Mouse (Mus musculus) liver, embryonic 14.5 days (tissue): ENCODE results near the gene Arnt. TPM values are rescaled to one million over a fixed set of nuclear protein-coding genes. Genes with fewer than 3 reads are reported as not detected.
A peak's percentile ranks its signal among the peaks of the same experiment; 100 is the strongest.

Source experiments
- ATAC-seq: fragments of 200-750 bp; cut with Nextera tagmentation; 2 replicates; pipeline ENCODE4 v1.8.0; 2017; ENCODE audit warnings: moderate number of reproducible peaks, mild to moderate bottlenecking, moderate library complexity; ENCODE audit not compliant: insufficient read depth
- DNase-seq, 3 experiments: peaks; one replicate each; pipeline ENCODE4 v3.0.0-alpha.2; 2012 to 2013; ENCODE audit warnings: low read depth in 3 of 3, low spot score in 3 of 3
- H3K27ac ChIP-seq: fragments of 300-500 bp; sonication (generic); 2 replicates; pipeline ENCODE4 v1.5.1; 2014; ENCODE audit warnings: moderate library complexity, mild to moderate bottlenecking, control low read depth, inconsistent platforms
- H3K27me3 ChIP-seq: fragments of 300-500 bp; sonication (generic); 2 replicates; pipeline ENCODE4 v1.6.1; 2014; ENCODE audit warnings: mild to moderate bottlenecking, low read length, moderate library complexity; ENCODE audit not compliant: control insufficient read depth, insufficient read depth
- H3K36me3 ChIP-seq: fragments of 300-500 bp; sonication (generic); replicated peaks from 2 replicates; pipeline ENCODE4 v1.6.1; 2014; ENCODE audit warnings: low read depth; ENCODE audit not compliant: control insufficient read depth, insufficient read depth
- H3K4me1 ChIP-seq, 2 experiments: fragments of 200-500 bp in 1 of 2; fragments of 300-500 bp in 1 of 2; sonication (generic) in 1 of 2; replicated peaks; 2 replicates each; pipeline ENCODE4 v1.6.1; 2012 to 2014; ENCODE audit warnings: antibody characterized with exemption in 1 of 2, inconsistent platforms in 1 of 2, low read length in 1 of 2; ENCODE audit not compliant: control insufficient read depth in 2 of 2, insufficient read depth in 2 of 2
- H3K4me2 ChIP-seq: fragments of 300-500 bp; sonication (generic); 2 replicates; pipeline ENCODE4 v1.6.1; 2014; ENCODE audit warnings: low read depth, mild to moderate bottlenecking, control low read depth, moderate library complexity
- H3K4me3 ChIP-seq, 2 experiments: fragments of 200-500 bp in 1 of 2; fragments of 300-500 bp in 1 of 2; sonication (generic) in 1 of 2; 2 replicates each; pipeline ENCODE4 v1.5.1; 2012 to 2014; ENCODE audit warnings: low read depth in 2 of 2, low read length in 2 of 2, mild to moderate bottlenecking in 2 of 2, control low read depth in 1 of 2, inconsistent platforms in 1 of 2, moderate library complexity in 1 of 2; ENCODE audit not compliant: insufficient read depth in 1 of 2
- H3K9ac ChIP-seq: fragments of 300-500 bp; sonication (generic); replicated peaks from 2 replicates; pipeline ENCODE4 v1.6.1; 2014; ENCODE audit warnings: mild to moderate bottlenecking, control low read depth, moderate library complexity
- H3K9me3 ChIP-seq: fragments of 300-500 bp; sonication (generic); 2 replicates; pipeline ENCODE4 v1.6.1; 2016; ENCODE audit warnings: low read length, mixed read lengths; ENCODE audit not compliant: control insufficient read depth
- CTCF ChIP-seq: IDR thresholded peaks from 2 replicates; pipeline ENCODE4 v1.5.1; 2016; ENCODE audit warnings: antibody characterized with exemption, low read depth, control low read depth
- EP300 ChIP-seq: IDR thresholded peaks from 2 replicates; pipeline ENCODE4 v1.6.1; 2016; ENCODE audit warnings: antibody characterized with exemption, low read depth
- WGBS: fragments of 180-500 bp; shearing (Covaris S2); extraction: QIAGEN DNeasy Blood & Tissue Kit; methylation state at CpG from one replicate; pipeline ENCODE4 v1.1.7; 2014; ENCODE audit not compliant: insufficient replicate concordance; 5-methylcytosine and 5-hydroxymethylcytosine counted together
- polyA plus RNA-seq, 2 experiments: library from polyadenylated mRNA; depleted of rRNA in 1 of 2; stranded (reverse) in 1 of 2; unstranded in 1 of 2; fragments of >200 nt; fragmentation: Nextera tagmentation in 1 of 2; extraction: Ambion mirVana in 1 of 2; gene quantifications; 2 replicates each; pipeline versions ENCODE4 v1.2.1 to v1.2.3; 2012 to 2014

Gene Arnt
- polyA plus RNA-seq, 2 experiments = 10.2 to 11.3 TPM

- ATAC-seq (no peak), DNase-seq (peak; percentile 70 to 80 (median 75))
- Histone ChIP-seq H3K9ac (peak overlapping the region; percentile 67), H3K4me2 (peak overlapping the region; percentile 66), H3K27me3 (no peaks in the 10 kb centered on the region), H3K9me3 (no peaks in the 10 kb centered on the region), H3K4me1 (peaks cover 62 to 63% of the 10 kb centered on the region in 2 experiments), H3K36me3 (no peaks in the 10 kb centered on the region), H3K27ac (peak overlapping the region; percentile 98), H3K4me3 (no peak overlapping the region)
- WGBS = 18% methylated on average over 10 of the region's 10 CpGs
- TF ChIP-seq EP300 (no peak), CTCF (peak; percentile 98)
These were observed 83.3 kb downstream of the Arnt start for GRCm38 (mm10) chr3:95517493-95517898.

- WGBS = 31% methylated on average over 7 of the region's 7 CpGs
- Histone ChIP-seq H3K27me3 (no peaks in the 10 kb centered on the region), H3K9me3 (no peaks in the 10 kb centered on the region), H3K4me1 (peaks cover 66 to 70% of the 10 kb centered on the region in 2 experiments), H3K4me3 (peak overlapping the region in 1 of 2 experiments; percentile 15; a peak in 1 of 4 replicates), H3K4me2 (peak overlapping the region; percentile 71), H3K36me3 (no peaks in the 10 kb centered on the region), H3K9ac (peak overlapping the region; percentile 64), H3K27ac (peak overlapping the region; percentile 98)
- peak; percentile 48 for ATAC-seq
- peak; percentile 31 to 56 (median 31) for DNase-seq
- TF ChIP-seq EP300 (no peak), CTCF (no peak; the same call in 1 of the 2 replicates)
These were observed 84.7 kb downstream of the Arnt start for GRCm38 (mm10) chr3:95518891-95519290.

DNA sequence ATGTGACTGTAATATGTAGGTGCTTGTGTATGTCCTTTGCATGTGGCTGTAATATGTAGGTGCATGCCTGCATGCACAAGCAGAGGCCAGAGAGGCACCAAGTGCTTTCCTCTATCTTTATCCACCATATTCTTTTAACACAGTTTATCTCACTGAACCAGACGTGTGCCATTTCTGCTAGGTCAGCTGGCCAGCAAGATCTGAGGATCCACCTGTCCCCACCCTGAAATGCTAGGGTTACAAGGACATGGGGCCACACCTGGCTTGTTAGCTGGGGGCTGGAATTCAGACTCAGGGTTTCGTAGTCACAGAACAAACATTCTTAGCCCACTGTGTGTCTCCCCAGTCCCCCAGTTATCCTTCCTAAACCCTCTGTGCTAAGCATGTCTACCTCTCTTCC is 85.1 kb downstream of the Arnt start:
- Histone ChIP-seq H3K4me3 (peak overlapping the region in 1 of 2 experiments; percentile 20; a peak in 1 of 4 replicates), H3K27me3 (no peaks in the 10 kb centered on the region), H3K27ac (peak overlapping the region; percentile 98), H3K4me2 (peak overlapping the region; percentile 71), H3K9ac (peak overlapping the region; percentile 71), H3K9me3 (no peaks in the 10 kb centered on the region), H3K36me3 (no peaks in the 10 kb centered on the region), H3K4me1 (peaks cover 66 to 70% of the 10 kb centered on the region in 2 experiments)
- ATAC-seq (peak; percentile 85), DNase-seq (peak; percentile 92 to 95 (median 94))
- WGBS = 14% methylated on average over 2 of the region's 2 CpGs
- TF ChIP-seq EP300 (peak; percentile 99), CTCF (peak; percentile 28; the same call in 1 of the 2 replicates)

GRCm38 (mm10) chr3:95520100-95520499 is 85.9 kb downstream of the Arnt start:
- Histone ChIP-seq H3K9me3 (no peaks in the 10 kb centered on the region), H3K9ac (peak overlapping the region; percentile 57), H3K4me2 (0 out of 2 replicates have a peak overlapping the region, but pooled peaks have one; percentile 3), H3K4me3 (no peak overlapping the region), H3K4me1 (peaks cover 66 to 70% of the 10 kb centered on the region in 2 experiments), H3K27me3 (no peaks in the 10 kb centered on the region), H3K36me3 (no peaks in the 10 kb centered on the region), H3K27ac (peak overlapping the region; percentile 47)
- DNase-seq = no peak
- WGBS = 74% methylated on average over 3 of the region's 3 CpGs
- no peak for ATAC-seq
- TF ChIP-seq CTCF (no peak), EP300 (no peak)

DNA sequence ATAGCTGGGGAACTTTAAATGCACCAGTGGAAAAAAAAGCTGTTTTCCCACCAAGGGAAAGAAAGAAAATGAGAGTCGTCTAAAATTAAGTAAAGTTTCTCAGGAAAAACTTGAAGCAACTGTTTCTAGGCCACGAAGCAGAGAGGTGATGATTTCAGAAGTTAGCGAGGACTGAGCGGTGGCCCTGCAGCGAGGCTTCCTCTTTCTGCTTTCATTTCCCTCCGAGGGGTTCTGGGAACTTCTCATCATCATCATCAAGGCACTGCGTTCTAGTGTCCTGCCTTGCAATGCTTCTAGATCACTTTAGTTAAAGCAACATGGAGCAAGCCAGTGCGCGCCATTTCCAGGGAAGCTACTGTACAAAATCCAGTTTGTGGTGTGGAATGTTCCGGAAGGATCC is 87.0 kb downstream of the Arnt start:
- Histone ChIP-seq H3K27me3 (no peaks in the 10 kb centered on the region), H3K36me3 (no peaks in the 10 kb centered on the region), H3K4me3 (no peak overlapping the region), H3K4me2 (no peak overlapping the region), H3K4me1 (peaks cover 58 to 64% of the 10 kb centered on the region in 2 experiments), H3K9me3 (no peaks in the 10 kb centered on the region), H3K9ac (0 out of 2 replicates have a peak overlapping the region, but pooled peaks have one; percentile 57), H3K27ac (peak overlapping the region; percentile 47)
- ATAC-seq (no peak), DNase-seq (no peak)
- no peak for TF ChIP-seq EP300
- no peak for TF ChIP-seq CTCF
- 40% methylated on average over 10 of the region's 10 CpGs for WGBS
